ENCODE assay signal across 26 mouse cellular contexts in genomic region chr9:68935611-68936010, GRCm38 (mm10).
A peak's percentile ranks its signal among the peaks of the same experiment; 100 is the strongest.
DNase-seq lines count a peak whose midpoint lies in the region; ATAC-seq and TF ChIP-seq lines count a peak whose summit lies in the region.
"Had no signal": no experiment of that assay in that cellular context is flagged by ENCODE, and none has a peak within 500 bp of the region (broad histone marks: within the 10 kb centered on the region; RNA-seq: fewer than 3 reads in every experiment).

No protein-coding gene starts in this region.

- no peak overlapping the region for H3K4me3 ChIP-seq in heart, embryonic 10.5 days
- H3K4me3 ChIP-seq in heart, postnatal 0 days (ENCODE audit: low read depth, low read length): no peak overlapping the region
- no peak overlapping the region for H3K4me3 ChIP-seq in heart, embryonic 11.5 days (ENCODE audit: low read depth, low read length)
- no peak overlapping the region for H3K4me3 ChIP-seq in limb, embryonic 10.5 days
- no peak overlapping the region for H3K4me3 ChIP-seq in midbrain, embryonic 14.5 days (replicated peaks; ENCODE audit: low read depth, low read length)
- H3K4me3 ChIP-seq: embryonic facial prominence, embryonic 12.5 days; embryonic facial prominence, embryonic 15.5 days; forebrain, embryonic 12.5 days; forebrain, embryonic 15.5 days; hindbrain, embryonic 13.5 days had no signal

- peak; percentile 30; the same call in 1 of the 2 replicates for ATAC-seq in heart, postnatal 0 days (ENCODE audit: insufficient read depth, low read depth)
- ATAC-seq in heart, embryonic 11.5 days (replicated peaks; ENCODE audit: insufficient number of reproducible peaks, low FRiP score, low TSS enrichment): no peak
- no peak for ATAC-seq in midbrain, embryonic 14.5 days (ENCODE audit: low FRiP score, low TSS enrichment)
- ATAC-seq: forebrain, embryonic 15.5 days; hindbrain, embryonic 16.5 days; intestine, postnatal 0 days; Patski had no signal

- no peak for TF ChIP-seq EP300 in heart, postnatal 0 days (IDR thresholded peaks at IDR 0.05; ENCODE audit: low read depth)

- DNase-seq in heart, adult 11 months: peak; percentile 95
- no peak for DNase-seq in heart, embryonic 10.5 days (ENCODE audit: low spot score)
- no peak for DNase-seq in heart, postnatal 0 days (ENCODE audit: low spot score)
- peak; percentile 30 for DNase-seq in embryo, embryonic 10.5 days (ENCODE audit: low spot score)
- DNase-seq in limb, embryonic 10.5 days (ENCODE audit: low spot score): peak; percentile 40
- no peak for DNase-seq in midbrain, embryonic 14.5 days
- DNase-seq in left cerebral cortex, postnatal 25 days (ENCODE audit: low spot score in 2 of 2): no peak
- DNase-seq: adrenal gland, postnatal 10 days; adrenal gland, postnatal 36 days; B cell, adult 2 months; cerebellum, adult 18-20 months; cerebellum, adult 9-10 months; cerebellum, postnatal 14 days; gastrocnemius, postnatal 25 days; kidney, adult 2 months had no signal

- H3K4me1 ChIP-seq in heart, embryonic 10.5 days: no peaks in the 10 kb centered on the region
- peaks cover 4% of the 10 kb centered on the region; the same call in 1 of the 2 replicates for H3K4me1 ChIP-seq in heart, postnatal 0 days (ENCODE audit: control insufficient read depth, insufficient read depth)
- no peaks in the 10 kb centered on the region for H3K4me1 ChIP-seq in heart, embryonic 11.5 days (ENCODE audit: control insufficient read depth, insufficient read depth, low read length)
- H3K4me1 ChIP-seq in limb, embryonic 10.5 days: peaks cover 23% of the 10 kb centered on the region
- H3K4me1 ChIP-seq in midbrain, embryonic 14.5 days (ENCODE audit: control insufficient read depth, insufficient read depth, low read length): 0 out of 2 replicates have a peak, but pooled peaks cover 5% of the 10 kb centered on the region
- H3K4me1 ChIP-seq: forebrain, embryonic 12.5 days; forebrain, embryonic 15.5 days had no signal

- TF ChIP-seq CTCF in heart, postnatal 0 days (IDR thresholded peaks at IDR 0.05; ENCODE audit: low read depth): no peak

- H3K36me3 ChIP-seq in heart, embryonic 10.5 days: no peaks in the 10 kb centered on the region
- no peaks in the 10 kb centered on the region for H3K36me3 ChIP-seq in heart, postnatal 0 days (replicated peaks; ENCODE audit: control insufficient read depth, insufficient read depth, low read length)
- no peaks in the 10 kb centered on the region for H3K36me3 ChIP-seq in heart, embryonic 11.5 days (ENCODE audit: control insufficient read depth, insufficient read depth, low read length)
- H3K36me3 ChIP-seq in limb, embryonic 10.5 days: no peaks in the 10 kb centered on the region
- H3K36me3 ChIP-seq in midbrain, embryonic 14.5 days (ENCODE audit: control insufficient read depth, insufficient read depth, low read length): no peaks in the 10 kb centered on the region
- H3K36me3 ChIP-seq: embryonic facial prominence, embryonic 12.5 days; embryonic facial prominence, embryonic 15.5 days; forebrain, embryonic 12.5 days; forebrain, embryonic 15.5 days; G1E; hindbrain, embryonic 13.5 days had no signal

- WGBS in heart, embryonic 10.5 days: 90% methylated on average over 11 of the region's 11 CpGs
- WGBS in heart, postnatal 0 days: 77% methylated on average over 11 of the region's 11 CpGs
- WGBS in heart, embryonic 11.5 days (ENCODE audit: insufficient replicate concordance): 81% methylated on average over 11 of the region's 11 CpGs
- 60% methylated on average over 11 of the region's 11 CpGs for WGBS in limb, embryonic 10.5 days
- 95% methylated on average over 11 of the region's 11 CpGs for WGBS in midbrain, embryonic 14.5 days

- H3K9ac ChIP-seq in heart, postnatal 0 days (replicated peaks; ENCODE audit: low read depth, low read length): no peak overlapping the region
- no peak overlapping the region for H3K9ac ChIP-seq in heart, embryonic 11.5 days (ENCODE audit: low read depth, low read length)
- no peak overlapping the region for H3K9ac ChIP-seq in midbrain, embryonic 14.5 days (replicated peaks; ENCODE audit: low read length)
- H3K9ac ChIP-seq: embryonic facial prominence, embryonic 12.5 days; embryonic facial prominence, embryonic 15.5 days; forebrain, embryonic 12.5 days; forebrain, embryonic 15.5 days; hindbrain, embryonic 13.5 days had no signal

- H3K27me3 ChIP-seq in heart, embryonic 10.5 days (ENCODE audit: insufficient read depth, poor library complexity, severe bottlenecking): no peaks in the 10 kb centered on the region
- H3K27me3 ChIP-seq in heart, postnatal 0 days (ENCODE audit: control insufficient read depth, insufficient read depth, low read length): no peaks in the 10 kb centered on the region
- H3K27me3 ChIP-seq in heart, embryonic 11.5 days (ENCODE audit: control insufficient read depth, insufficient read depth, low read length): no peaks in the 10 kb centered on the region
- peaks cover 16% of the 10 kb centered on the region for H3K27me3 ChIP-seq in limb, embryonic 10.5 days (ENCODE audit: low read depth, poor library complexity, severe bottlenecking)
- H3K27me3 ChIP-seq in midbrain, embryonic 14.5 days (ENCODE audit: control insufficient read depth, insufficient read depth, low read length): no peaks in the 10 kb centered on the region
- H3K27me3 ChIP-seq: CH12.LX; embryonic facial prominence, embryonic 12.5 days; embryonic facial prominence, embryonic 15.5 days; forebrain, embryonic 12.5 days; forebrain, embryonic 15.5 days; hindbrain, embryonic 13.5 days had no signal

- H3K4me2 ChIP-seq in heart, postnatal 0 days (ENCODE audit: low read depth, low read length): no peak overlapping the region
- H3K4me2 ChIP-seq in heart, embryonic 11.5 days: no peak overlapping the region
- H3K4me2 ChIP-seq in midbrain, embryonic 14.5 days (ENCODE audit: low read length): no peak overlapping the region
- H3K4me2 ChIP-seq: embryonic facial prominence, embryonic 12.5 days; embryonic facial prominence, embryonic 15.5 days; forebrain, embryonic 12.5 days; forebrain, embryonic 15.5 days; hindbrain, embryonic 13.5 days had no signal

- no peak overlapping the region for H3K27ac ChIP-seq in heart, embryonic 10.5 days
- H3K27ac ChIP-seq in heart, postnatal 0 days (ENCODE audit: low read depth): no peak overlapping the region
- no peak overlapping the region for H3K27ac ChIP-seq in heart, embryonic 11.5 days (ENCODE audit: low read depth, low read length)
- H3K27ac ChIP-seq in limb, embryonic 10.5 days: no peak overlapping the region
- H3K27ac ChIP-seq in midbrain, embryonic 14.5 days (replicated peaks; ENCODE audit: low read depth, low read length): no peak overlapping the region
- H3K27ac ChIP-seq: embryonic facial prominence, embryonic 12.5 days; embryonic facial prominence, embryonic 15.5 days; forebrain, embryonic 12.5 days; forebrain, embryonic 15.5 days; hindbrain, embryonic 13.5 days had no signal

- intact Hi-C loops in left cerebral cortex, postnatal 25 days (cut with DNase I): no loop called here

- H3K9me3 ChIP-seq in heart, embryonic 10.5 days: no peaks in the 10 kb centered on the region
- no peaks in the 10 kb centered on the region for H3K9me3 ChIP-seq in heart, postnatal 0 days (replicated peaks; ENCODE audit: control insufficient read depth, low read length)
- H3K9me3 ChIP-seq in heart, embryonic 11.5 days (replicated peaks; ENCODE audit: control insufficient read depth, low read length): no peaks in the 10 kb centered on the region
- H3K9me3 ChIP-seq in limb, embryonic 10.5 days (replicated peaks): no peaks in the 10 kb centered on the region
- no peaks in the 10 kb centered on the region for H3K9me3 ChIP-seq in midbrain, embryonic 14.5 days (ENCODE audit: control insufficient read depth, low read length)
- H3K9me3 ChIP-seq: embryonic facial prominence, embryonic 12.5 days; embryonic facial prominence, embryonic 15.5 days; forebrain, embryonic 12.5 days; forebrain, embryonic 15.5 days; hindbrain, embryonic 13.5 days had no signal

Comparison
In these comparisons a context has a peak if more than half of its experiments do, and no peak if none do; other contexts are left out.
1. DNase-seq: peak in heart, adult 11 months (single experiment), embryo, embryonic 10.5 days (single experiment) and limb, embryonic 10.5 days (single experiment); none in heart, embryonic 10.5 days (single experiment), heart, postnatal 0 days (single experiment), midbrain, embryonic 14.5 days (single experiment) and left cerebral cortex, postnatal 25 days (0 of 2).